Mouse (Mus musculus) midbrain, embryonic 14.5 days (tissue): ENCODE results near the gene B4galnt3. TPM values are rescaled to one million over a fixed set of nuclear protein-coding genes. Genes with fewer than 3 reads are reported as not detected.

ENCODE experiments used
- polyA plus RNA-seq: library from polyadenylated mRNA; unstranded; fragments of >200 nt; fragmentation: Nextera tagmentation; extraction: Ambion mirVana; gene quantifications from 2 replicates; pipeline ENCODE4 v1.2.1, GENCODE M21; 2014

B4galnt3 gene
- polyA plus RNA-seq, 1 experiment from 2014 or later: not detected

Other genes with a start within 250 kb of the B4galnt3 start
- gene Ninj2, start 201.2 kb downstream of the B4galnt3 start, polyA plus RNA-seq: not detected in 2 replicates
- gene D330020A13Rik, start 195 bp downstream of the B4galnt3 start, polyA plus RNA-seq: 0.20 TPM in 1 of 2 replicates, not detected in the other
- 34.4 and 53.9 TPM in 2 replicates for gene Kdm5a, start 69.6 kb upstream of the B4galnt3 start, polyA plus RNA-seq
- gene Ccdc77, start 69.8 kb upstream of the B4galnt3 start, polyA plus RNA-seq: 11.1 and 13.8 TPM in 2 replicates
- 1.6 and 2.8 TPM in 2 replicates for gene Il17ra, start 168.7 kb upstream of the B4galnt3 start, polyA plus RNA-seq
- gene Tmem121b, start 199.2 kb upstream of the B4galnt3 start, polyA plus RNA-seq: 4.4 and 6.3 TPM in 2 replicates
- 9.6 and 10.9 TPM in 2 replicates for gene Hdhd5, start 236.8 kb upstream of the B4galnt3 start, polyA plus RNA-seq